Mouse (Mus musculus) MN1 (cell line): Measurements from ENCODE around the gene Amhr2.

Experiments
- DNase-seq: peaks from one replicate; pipeline ENCODE4 v3.0.0-alpha.2; 2016; ENCODE audit warnings: low spot score

Amhr2 gene

DNA sequence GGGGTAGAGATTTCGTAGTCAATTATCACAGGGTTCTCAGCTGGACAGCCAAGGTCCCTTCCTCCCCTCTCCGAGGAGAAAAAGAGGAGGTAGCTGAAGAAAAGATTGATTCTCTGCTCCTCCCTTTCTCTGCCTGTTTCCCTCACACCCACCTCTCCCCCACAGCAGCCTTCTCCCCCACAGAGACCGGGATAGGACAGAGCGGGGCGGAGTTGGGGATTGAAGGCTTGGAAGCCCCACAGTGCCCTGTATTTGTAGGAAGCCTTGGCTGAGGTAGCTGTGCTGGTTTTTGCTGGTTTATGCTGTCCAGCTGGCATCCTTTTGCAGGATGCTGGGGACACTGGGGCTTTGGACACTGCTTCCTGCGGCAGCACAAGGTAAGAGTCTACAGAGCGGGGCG lies at the start of gene Amhr2:
Amhr2 (plus strand) TSS at position 222 of the 400 bp plus-strand sequence.
- DNase-seq: no peak

DNA sequence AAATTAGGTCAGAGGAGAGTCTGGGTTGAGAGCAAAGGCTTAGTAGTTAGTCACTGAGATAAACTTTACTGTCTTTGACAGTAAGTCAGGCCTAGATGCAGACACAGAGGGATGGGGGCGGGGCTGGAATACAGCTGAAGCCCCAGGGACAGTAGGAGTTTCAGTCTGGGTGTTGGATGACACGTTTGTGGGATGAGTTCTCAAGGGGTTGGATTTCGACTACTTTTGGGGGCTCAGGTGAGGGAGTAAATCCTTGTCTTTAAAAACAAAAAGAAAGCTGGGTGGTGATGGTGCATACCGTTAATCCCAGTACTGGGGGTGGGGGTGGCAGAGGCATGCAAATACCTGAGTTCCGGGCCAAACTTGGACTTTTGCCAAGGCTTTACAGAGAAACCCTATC lies 46.5 kb upstream of the Amhr2 start:
- peak; percentile 48 for DNase-seq

DNA sequence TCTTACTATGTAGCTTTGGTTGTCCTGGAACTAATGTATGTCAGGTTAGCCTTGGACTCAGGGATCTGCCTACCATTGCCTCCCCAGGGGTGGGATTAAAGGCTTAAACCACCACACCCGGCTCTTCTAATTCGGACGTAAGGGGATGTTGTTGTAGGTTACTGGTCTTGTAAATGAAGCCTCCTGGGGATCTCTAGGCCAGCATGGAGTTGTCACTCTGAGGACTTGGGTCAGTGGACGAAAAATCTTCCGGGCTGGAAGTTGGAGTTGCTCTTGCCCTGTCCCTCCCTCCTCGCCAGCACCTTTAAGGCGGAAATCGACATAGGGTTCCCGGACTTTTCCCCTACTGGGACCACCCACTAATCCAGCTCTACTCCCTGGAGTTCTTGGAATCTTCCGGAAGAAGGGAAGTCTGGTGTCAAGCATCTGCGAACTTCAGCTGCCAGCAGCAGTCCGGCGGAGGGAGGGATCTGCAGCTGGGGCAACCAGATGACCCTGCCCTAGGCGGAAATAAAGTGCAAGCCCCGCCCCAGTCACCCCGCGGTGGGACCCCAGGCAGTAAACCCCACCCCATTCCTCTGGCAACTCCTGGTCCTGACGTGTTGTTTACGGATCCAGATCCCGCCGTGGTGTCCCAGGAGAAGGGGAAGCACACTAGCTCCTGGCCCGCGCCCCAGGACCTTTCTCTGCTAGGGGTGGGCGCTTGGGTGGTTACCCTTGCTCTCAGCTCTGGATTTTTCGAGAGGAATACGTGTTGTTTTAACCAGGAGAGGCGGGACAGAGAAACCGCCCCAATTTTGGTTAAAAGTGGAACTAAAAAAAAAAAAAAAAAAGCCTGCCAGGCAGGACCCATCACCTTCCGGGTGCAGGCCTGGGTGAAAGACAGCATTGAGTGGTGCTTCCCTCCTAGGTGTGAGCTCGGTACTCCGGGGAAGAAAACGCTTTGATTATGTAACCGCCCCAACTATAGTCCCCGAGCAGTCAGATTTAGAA lies 45.6 kb upstream of the Amhr2 start:
- peak; percentile 92 for DNase-seq

DNA sequence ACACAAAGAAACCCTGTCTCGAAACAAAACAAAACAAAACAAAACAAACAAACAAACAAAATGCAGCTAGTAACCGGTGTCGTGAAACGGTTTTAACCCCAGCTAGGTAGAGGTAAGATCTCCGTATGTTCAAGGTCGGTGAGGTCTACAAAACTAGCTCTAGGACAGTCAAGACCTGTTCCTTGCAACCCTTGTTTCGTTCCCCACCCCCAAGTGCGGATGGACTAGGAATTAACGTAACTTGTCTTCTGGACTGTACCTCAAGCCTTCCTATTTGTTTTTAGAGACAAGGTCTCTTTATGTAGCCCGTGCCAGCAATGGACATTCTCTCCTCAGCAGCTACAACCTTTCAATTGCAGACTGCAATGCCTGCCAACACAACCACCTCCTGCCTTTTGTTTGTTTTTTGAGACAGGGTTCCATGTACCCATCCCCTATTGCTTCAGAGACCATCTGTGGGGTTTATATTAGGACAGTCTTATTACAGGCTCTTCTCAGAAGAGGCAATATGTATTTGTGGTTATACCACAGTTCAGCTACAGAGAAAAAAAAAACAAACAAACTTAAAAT lies 44.6 kb upstream of the Amhr2 start:
- DNase-seq: no peak

DNA sequence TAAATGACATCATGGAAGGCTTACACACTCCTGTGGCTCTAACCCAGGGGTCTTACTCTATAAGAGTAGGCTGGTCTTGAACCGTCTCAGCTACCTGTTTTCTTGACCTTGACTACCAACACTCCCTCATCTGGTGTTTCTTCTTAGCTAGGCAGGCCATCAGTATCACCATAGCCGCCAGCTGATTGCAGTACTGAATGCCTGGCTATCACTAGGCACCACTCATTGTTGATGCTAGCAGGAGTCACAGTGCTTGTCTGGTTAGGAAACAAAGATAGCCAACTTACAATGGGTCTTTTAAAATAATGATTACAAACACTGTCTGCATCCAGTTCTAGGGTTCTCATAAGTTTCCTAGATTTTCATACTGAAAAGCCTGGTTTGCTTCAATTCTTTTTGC lies 43.9 kb upstream of the Amhr2 start:
- no peak for DNase-seq

DNA sequence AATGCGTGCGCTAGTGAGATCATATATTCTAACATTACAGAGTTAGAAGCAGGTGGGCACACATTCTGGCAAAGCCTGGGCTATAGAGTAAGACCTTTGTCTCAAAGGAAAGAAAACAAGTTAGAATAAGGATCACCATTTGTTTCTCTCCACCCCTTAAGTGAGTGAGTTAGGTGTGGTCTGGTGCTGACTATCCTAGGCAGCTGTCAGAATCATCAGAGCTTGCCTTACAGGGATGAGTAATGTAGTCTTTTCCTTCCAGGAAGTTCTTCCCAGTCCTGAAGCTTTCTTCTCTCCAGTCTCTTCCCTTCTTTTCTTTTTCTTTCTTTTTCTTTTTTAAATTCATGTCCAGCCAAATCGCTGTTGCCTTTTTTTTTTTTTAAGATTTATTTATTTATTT lies 43.0 kb upstream of the Amhr2 start:
- no peak for DNase-seq

DNA sequence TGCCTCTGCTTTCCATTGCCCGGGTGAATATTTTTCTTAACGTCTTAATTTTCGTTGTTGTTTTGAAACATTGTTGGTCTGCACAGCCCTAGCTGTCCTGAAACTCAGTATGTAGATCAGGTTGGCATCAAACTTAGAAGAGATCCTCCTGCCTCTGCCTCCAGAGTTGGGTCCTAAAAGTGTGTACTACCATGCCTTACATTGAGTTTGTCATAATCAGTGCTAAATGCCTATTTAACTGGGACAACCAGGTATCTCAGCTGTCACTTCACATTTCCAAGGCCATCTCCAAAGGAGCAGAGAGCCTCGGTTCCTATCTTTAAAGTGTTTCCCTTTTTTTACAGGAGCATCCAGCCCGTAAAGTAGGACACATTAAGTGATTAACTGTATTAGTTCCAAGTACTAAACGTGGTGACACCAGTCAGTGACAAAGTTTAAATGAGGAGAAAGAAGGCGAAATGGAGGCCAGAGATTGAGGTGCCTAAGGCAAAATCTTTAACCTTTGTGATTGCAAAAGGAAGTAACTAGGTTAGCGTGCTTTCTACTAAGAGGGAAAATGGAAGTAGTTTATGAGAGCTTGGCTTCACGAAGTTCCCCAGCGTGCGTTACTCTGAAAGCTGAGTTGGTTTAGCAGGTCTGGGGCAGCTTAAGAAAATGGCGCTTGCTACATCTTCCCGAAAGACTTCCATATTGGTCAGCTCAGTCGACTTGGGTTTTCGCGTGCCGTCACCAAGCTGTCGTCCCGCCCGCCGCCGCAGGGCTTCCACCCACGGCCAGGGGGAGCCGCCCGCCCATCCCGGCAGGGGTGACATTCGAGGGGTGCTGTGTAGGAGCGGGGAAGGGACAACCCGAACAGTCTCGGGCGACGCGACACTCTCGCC lies 40.3 kb upstream of the Amhr2 start:
- DNase-seq: no peak

DNA sequence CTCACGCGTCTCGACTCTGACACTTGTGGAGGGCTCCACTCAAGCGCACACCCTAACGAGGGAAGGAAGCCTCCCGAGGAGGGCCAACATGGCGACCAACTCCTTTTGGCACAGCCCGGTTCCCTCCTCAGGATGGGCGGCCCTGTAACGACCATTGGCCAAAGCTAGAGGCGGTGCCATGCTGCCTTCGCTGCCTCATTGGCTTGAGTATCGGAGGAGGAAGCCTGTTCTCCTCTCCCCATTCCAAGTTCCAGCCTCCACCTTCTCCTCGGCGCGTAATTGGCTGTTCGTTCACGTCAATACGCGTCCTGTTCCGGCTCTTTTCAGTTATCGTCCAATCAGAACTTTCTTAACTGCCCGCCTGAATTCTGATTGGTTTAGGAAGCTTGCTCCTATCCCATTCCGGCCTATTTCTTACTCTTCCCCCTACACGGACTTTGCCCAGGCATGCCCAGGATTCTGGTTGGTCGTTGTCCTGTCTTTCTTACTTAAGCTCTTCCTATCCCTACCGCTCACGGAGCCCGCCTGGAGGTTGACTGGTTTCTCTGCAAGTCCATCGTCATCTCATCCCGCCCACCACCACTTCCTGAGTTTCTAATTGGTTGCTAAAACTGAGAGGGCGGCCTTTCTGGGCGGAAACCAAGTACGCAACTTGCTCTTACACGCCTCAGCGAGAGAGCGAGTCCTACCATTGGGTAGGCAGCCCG lies 39.5 kb upstream of the Amhr2 start, which contains the start of gene Sp1:
Sp1 (plus strand) TSS at position 655 of the 707 bp plus-strand sequence.
- peak; percentile 100 for DNase-seq

DNA sequence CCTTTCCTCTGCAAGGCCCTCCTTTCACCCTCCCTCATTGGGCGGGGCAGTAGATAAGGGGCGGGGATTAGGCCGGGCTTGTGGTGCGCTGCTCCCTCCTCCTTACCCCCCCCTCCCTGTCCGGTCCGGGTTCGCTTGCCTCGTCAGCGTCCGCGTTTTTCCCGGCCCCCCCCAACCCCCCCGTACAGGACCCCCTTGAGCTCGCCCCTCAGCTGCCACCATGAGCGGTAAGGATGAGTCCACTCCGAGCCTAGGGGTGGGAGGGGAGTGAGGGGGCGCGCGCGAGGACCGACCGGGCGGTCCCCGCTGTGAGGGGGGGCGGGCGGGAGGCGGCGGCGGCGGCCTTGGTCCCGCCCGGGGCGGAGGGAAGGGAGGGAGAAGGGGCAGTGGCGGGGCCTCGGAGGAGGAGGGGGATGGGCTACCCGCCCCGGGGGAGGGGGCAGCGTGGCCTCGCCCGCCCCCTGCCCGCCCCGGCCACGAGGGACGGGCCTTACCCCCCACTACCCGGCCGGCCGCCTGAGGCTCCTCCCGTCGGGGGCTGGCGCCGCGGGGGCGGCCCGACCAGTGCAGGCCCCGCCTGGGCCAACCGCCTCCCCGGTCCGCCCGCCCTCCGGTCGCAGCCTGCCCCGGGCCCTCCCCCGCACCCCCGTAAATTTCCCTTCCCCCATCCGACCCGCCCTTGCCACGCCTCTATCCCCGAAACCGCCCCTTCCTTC lies 38.8 kb upstream of the Amhr2 start:
- DNase-seq: peak; percentile 90

DNA sequence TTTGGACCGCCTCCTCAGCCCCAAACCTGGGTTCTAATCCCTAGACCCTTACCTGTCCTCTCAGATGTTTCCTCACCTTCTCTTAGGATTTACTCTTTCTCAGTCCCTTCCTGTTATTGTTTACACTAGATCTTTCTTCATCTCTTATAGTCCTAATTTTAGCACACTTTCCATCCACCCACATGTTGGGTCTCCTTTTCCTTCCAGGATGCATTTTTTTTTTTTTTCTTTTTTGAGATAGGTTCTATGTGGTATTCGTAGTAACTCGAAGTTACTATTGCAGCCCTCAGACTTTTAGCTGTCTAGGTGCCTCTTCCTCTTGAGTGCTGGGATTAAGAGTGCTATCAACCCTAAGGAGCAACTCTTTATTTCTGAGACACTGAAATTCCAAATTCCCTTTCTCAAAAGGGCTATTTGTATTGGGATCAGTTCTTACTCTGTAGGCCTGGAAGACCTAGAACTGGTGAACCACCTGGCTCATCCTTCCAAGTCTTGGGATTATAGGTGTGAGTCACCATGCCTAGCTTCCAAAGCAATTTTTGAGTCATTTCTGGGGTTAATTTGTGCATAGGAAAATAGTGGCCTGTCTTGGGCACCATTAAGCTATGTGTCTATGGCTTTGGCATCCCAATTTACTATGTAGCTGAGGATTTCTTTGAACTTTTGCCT lies 38.1 kb upstream of the Amhr2 start:
- DNase-seq: peak; percentile 57

DNA sequence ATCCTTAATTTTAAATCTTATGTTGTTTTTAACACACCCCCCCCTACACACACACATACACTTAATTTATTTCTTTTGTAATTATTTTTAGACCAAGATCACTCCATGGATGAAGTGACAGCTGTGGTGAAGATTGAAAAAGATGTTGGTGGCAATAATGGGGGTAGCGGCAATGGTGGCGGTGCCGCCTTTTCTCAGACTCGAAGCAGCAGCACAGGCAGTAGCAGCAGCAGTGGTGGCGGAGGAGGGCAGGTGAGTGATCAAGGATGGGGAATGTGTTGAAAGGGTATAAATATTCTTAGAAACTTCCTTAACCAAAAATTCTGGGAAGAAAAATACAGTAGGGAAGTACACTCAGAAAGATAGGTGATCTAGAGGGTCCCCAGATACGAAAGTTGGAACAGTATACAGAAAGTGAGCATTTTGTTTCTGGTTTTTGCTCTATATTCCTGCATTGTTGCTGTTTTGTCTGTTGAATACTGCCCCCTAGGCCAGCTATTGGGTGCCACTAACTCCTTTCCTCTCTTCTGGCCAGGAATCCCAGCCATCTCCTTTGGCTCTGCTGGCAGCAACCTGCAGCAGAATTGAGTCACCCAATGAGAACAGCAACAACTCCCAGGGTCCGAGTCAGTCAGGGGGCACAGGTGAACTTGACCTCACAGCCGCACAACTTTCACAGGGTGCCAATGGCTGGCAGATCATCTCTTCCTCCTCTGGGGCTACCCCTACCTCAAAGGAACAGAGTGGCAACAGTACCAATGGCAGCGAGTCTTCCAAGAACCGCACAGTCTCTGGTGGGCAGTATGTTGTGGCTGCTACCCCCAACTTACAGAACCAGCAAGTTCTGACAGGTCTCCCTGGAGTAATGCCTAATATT lies 37.2 kb upstream of the Amhr2 start:
- no peak for DNase-seq

DNA sequence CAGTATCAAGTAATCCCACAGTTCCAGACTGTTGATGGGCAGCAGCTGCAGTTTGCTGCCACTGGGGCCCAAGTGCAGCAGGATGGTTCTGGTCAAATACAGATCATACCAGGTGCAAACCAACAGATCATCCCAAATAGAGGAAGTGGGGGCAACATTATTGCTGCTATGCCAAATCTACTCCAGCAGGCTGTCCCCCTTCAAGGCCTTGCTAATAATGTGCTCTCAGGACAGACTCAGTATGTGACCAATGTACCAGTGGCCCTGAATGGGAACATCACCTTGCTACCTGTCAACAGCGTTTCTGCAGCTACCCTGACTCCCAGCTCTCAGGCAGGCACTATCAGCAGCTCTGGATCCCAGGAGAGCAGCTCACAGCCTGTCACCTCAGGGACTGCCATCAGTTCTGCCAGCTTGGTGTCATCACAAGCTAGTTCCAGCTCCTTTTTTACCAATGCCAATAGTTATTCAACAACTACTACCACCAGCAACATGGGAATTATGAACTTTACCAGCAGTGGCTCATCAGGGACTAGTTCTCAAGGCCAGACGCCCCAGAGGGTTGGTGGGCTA lies 36.5 kb upstream of the Amhr2 start:
- no peak for DNase-seq

DNA sequence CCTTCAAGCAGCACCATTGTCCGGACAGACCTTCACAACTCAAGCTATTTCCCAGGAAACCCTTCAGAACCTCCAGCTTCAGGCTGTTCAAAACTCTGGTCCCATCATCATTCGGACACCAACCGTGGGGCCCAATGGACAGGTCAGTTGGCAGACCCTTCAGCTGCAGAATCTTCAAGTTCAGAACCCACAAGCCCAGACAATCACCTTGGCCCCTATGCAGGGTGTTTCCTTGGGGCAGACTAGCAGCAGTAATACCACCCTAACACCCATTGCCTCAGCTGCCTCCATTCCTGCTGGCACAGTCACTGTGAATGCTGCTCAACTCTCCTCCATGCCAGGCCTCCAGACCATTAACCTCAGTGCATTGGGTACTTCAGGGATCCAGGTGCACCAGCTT lies 35.9 kb upstream of the Amhr2 start:
- DNase-seq: no peak

DNA sequence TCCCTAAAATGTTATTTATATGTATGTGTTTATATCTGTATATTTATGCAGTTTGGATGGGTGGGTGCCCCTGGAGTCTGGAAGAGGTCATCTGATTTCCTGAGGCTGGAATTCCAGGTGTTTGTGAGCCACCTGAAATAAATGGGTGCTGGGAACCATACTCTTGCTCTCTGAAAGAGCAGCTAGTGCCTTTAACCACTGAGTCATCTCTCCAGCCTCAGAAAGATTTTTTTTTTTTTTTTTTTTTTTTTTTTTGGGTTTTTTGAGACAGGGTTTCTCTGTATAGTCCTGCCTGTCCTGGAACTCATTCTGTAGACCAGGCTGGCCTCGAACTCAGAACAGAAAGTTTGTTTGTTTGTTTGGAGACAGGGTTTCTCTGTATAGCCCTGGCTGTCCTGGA lies 34.1 kb upstream of the Amhr2 start:
- no peak for DNase-seq

DNA sequence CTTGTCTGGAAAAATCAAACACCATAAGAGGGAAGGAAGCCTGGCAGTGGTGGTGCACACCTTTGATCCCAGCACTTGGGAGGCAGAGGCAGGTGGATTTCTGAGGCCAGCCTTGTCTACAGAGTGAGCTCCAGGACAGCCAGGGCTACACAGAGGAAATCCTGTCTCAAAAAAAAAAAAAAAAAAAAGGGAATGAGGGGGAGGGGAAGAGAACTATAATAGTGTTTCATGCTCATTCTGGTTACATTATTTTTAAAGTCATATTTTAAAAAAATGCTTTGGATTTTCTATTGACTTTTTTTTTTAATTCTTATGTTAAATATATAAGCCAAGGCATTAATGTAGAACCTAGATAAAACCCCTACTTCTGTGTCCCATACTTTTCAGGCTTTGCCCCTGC lies 31.5 kb upstream of the Amhr2 start:
- no peak for DNase-seq

DNA sequence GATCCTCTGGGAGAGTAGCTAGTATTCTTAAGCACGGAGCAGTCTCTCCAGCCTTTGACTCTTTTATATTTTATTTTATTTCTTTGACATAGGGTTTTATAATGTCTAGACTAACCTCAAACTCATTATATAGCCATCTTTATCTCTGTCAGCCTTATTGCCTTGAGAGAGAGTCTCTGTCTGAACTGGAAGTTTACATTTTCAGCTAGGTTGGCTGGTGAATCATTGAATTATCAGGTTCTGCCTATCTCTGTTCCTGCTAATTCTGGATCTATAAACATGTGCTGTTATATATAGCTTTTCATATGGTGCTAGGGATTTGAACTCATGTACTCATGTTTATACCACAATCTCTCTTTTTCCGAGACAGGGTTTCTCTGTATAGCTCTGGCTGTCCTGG lies 27.6 kb upstream of the Amhr2 start:
- no peak for DNase-seq

DNA sequence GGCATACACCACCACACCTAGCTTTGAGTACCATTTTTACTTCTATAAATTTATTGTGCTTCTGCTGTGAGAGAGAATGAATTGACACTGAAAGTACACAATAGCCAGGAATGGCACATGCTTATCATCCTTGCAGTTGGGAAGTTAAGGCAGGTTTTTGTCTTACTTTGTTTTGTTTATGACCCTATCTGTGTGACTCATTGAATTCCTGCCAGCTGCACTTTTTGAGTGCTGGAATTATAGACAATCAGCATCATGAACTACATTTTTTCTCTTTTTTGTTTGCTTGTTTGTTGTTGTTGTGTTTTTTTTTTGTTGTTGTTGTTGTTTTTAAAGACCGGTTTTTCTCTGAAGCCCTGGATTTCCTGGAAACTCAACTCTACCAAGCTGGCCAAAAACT lies 24.2 kb upstream of the Amhr2 start:
- DNase-seq: no peak

DNA sequence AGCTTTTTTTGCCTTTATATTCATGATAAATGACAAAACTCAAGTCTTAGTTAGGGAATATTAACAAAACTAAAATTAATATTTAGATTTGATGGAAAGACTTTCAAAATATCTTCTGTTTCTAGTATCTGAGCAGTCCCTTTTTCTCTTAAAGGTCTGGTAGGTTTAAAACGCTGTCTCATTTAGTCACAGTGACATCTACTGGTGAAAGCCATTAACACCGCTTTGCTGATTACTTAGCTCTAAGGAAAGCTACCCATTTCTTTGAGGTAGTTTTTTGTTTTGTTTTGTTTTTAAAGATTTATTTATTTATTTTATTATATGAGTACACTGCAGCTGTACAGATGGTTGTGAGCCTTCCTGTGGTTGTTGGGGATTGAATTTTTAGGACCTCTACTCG lies 23.7 kb upstream of the Amhr2 start:
- DNase-seq: peak; percentile 92

DNA sequence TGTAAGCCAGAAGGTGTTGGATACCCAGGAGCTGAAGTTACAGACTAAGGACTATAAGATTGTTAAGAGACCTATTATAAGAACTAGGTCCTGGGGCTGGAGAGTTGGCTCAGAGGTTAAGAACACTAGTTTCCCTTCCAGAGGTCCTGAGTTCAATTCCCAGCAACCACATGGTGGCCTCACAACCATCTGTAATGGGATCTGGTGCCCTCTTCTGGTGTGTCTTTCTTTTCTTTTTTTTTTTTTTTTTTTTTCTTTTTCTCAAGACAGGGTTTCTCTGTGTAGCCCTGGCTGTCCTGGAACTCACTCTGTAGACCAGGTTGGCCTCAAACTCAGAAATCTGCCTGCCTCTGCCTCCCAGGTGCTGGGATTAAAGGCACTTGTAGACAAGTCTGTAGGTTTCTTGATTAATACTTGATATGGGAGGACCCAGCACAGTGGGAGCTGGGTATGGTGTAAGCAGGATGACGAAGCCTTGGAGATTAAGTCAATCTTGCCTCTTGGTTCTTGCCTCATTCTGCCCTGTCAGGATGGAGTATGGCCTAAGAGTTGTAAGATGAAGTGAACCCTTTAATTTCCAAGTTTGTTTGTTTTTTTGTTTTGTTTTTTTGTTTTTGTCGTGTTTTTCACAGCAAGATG lies 21.4 kb upstream of the Amhr2 start:
- DNase-seq: no peak
